Mouse (Mus musculus) adrenal gland, adult 10 weeks (tissue): ENCODE results near the gene Rtcb. TPM values are rescaled to one million over a fixed set of nuclear protein-coding genes. Genes with fewer than 3 reads are reported as not detected.

Source experiments
- polyA plus RNA-seq: library from polyadenylated mRNA; stranded (reverse); fragments of 350-450 nt; fragmentation: Illumina TruSeq; extraction: RNeasy Lipid Tissue Mini Kit (QIAGEN cat#74804); gene quantifications from one replicate; pipeline ENCODE4 v1.2.3, GENCODE M21; 2014; ENCODE audit warnings: low read depth, low replicate concordance

Gene Rtcb
- polyA plus RNA-seq = 38.2 TPM

DNA sequence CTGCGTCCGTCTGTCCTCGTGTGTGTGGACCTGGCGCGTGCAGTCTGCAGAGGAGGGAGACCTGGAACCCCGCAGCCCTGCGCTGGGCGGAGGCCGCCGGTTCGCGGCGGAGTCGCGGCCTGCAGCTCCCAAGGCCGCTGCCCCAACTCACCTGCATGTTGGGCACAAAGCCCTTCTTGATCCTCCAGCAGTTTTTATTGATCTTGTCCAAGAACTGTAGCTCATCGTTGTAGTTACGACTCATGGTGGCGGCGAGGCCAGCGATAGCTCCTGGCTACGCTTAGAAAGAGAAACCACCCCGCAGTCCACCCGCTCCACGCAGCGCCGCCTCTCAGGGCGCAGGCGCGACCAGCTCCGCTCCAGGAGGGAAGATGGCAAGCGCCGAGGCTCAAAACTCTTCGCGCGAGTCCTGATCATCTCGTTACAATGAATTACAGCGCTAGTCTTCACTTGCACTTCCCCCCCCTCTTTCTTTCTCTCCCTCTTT, at the start of gene Rtcb:
Gene Rtcb, minus strand, starts transcription at position 360 of the 487 bp plus-strand sequence.

DNA sequence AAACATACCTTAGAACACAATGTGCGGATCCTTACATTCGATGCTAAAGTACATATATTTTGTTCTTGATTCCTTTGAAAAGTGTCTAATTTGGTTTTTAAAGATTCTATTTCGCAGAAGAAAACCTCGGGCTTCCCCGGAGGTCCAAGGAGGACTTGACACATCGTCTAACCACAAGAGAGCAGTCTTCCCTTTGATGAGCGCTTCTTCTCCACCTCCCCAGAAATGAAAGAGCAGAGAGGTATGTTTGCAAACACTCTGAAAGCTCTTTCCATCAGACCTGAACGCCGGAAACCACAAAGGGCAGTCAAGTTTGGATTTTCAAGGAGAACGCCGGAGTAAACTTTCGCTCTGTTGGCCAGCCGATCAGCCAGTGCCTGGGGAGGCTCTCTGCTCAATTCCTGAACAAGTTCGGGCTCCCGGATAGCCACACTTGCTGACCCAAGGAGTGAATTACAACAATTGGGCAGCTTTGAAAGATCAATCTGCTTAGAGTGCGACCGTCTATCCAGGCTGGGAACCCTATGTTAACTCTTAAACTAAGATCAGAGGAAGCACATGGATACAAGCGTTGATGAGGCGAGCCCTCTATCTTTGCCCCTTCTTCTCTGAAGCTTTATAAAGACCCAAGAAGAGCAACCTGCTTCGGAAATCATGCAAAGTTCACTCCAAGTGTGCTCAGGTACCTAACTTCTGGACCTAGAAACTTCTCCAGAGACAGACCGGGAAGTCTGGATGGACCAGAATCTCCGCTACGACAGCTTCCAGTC, 29.8 kb downstream of the Rtcb start, which contains the start of gene Ascl4:
Gene Ascl4, plus strand, starts transcription at position 6 of the 770 bp plus-strand sequence.

DNA sequence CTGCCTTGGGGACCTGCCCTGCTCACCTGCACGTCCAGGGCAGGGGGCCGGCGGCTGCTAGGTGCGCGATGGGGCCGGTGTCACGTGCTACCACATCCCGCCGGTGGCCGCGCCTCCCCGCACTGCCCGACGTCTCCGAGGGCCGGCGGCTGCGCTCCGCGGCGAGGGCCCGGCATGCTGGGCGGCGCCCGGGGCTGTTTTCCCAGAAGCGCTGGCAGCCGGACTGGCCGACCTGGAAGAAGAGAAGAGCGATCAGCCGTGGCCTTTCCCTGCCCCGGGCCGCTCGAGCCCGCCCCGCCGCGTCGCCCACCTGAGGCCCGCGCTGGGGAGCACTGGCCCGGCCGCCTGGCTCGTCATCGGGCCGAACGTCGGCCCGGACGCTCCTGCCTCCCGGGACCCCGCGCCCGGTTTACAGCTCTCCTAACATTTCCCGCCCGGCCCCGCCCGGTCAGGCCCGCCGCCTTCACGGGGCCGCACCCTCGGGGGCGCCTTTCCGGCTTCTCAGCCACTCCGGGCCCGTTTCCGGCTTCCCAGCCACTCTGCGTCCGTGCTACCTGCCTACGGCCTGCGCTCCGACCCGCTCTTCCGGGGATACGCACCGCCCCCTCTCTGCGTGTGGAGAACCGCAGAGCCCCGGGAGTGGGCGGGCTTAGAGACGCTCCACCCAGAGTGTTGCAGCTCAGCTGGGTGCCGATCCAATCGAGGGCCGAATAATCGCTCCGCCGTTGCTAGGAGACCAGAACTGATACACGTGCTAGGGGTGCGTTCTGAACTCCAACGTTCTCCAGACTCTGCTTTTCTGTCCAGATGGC, 40.9 kb downstream of the Rtcb start, which contains the start of gene Prdm4:
Gene Prdm4, minus strand, starts transcription at position 645 of the 812 bp plus-strand sequence.

Other genes with a start within 250 kb of the Rtcb start
- gene Pwp1, start 128.3 kb downstream of the Rtcb start, polyA plus RNA-seq = 25.9 TPM
- gene Prdm4, start 40.7 kb downstream of the Rtcb start, polyA plus RNA-seq = 13.2 TPM
- not detected for gene Ascl4, start 30.1 kb downstream of the Rtcb start, polyA plus RNA-seq
- gene Bpifc, start 54.1 kb upstream of the Rtcb start, polyA plus RNA-seq = 0.82 TPM
- 13.4 TPM for gene Fbxo7, start 64.1 kb upstream of the Rtcb start, polyA plus RNA-seq